Mouse (Mus musculus): ENCODE results near the gene Ddx23.

DNA sequence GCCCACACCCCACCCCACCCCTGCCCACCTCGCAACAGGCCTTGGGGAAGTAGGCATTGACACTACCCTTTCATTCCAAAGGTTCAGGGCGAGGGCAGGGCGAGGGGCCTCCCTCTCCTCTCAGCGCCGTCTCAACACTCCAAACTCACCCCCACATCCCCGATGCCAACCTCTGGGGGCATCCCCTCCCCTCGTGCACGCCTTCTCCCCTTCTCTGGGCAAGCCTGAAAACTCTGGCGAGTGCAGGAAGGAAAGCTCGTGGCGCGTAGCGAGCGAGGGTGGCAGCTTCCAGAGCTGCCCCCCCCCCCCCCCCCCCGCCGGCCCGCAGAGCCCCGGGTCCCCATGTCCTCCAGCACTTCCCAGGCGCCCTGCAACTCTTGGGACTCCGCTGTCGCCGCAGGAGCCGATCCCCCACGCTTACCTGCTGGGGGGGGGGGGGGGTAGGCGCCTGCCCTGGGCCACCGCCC is 53.9 kb downstream of the Ddx23 start:
- TF ChIP-seq CTCF (IDR thresholded peaks at IDR 0.05; ENCODE audit: low read depth) (no peak), EP300 (optimal IDR thresholded peaks at IDR 0.05) (no peak)
